Mouse (Mus musculus) midbrain, embryonic 15.5 days (tissue): Measurements from ENCODE around the gene Tbc1d9b. TPM values are rescaled to one million over a fixed set of nuclear protein-coding genes. Genes with fewer than 3 reads are reported as not detected.

Experiments
- ATAC-seq: fragments of 200-750 bp; cut with Nextera tagmentation; replicated peaks from 2 replicates; pipeline ENCODE4 v1.8.0; 2017; ENCODE audit warnings: moderate TSS enrichment
- H3K27ac ChIP-seq: fragments of 300-500 bp; sonication (generic); 2 replicates; pipeline ENCODE4 v1.5.1; 2015; ENCODE audit warnings: mild to moderate bottlenecking, inconsistent platforms
- H3K27me3 ChIP-seq: fragments of 300-500 bp; sonication (generic); replicated peaks from 2 replicates; pipeline ENCODE4 v1.6.1; 2015; ENCODE audit warnings: inconsistent platforms
- H3K36me3 ChIP-seq: fragments of 300-500 bp; sonication (generic); replicated peaks from 2 replicates; pipeline ENCODE4 v1.6.1; 2015; ENCODE audit warnings: inconsistent platforms
- H3K4me1 ChIP-seq: fragments of 300-500 bp; sonication (generic); 2 replicates; pipeline ENCODE4 v1.6.1; 2015; ENCODE audit warnings: inconsistent platforms
- H3K4me2 ChIP-seq: fragments of 300-500 bp; sonication (generic); 2 replicates; pipeline ENCODE4 v1.6.1; 2015; ENCODE audit warnings: inconsistent platforms, mild to moderate bottlenecking, moderate library complexity
- H3K4me3 ChIP-seq: fragments of 300-500 bp; sonication (generic); 2 replicates; pipeline ENCODE4 v1.5.1; 2015; ENCODE audit warnings: mild to moderate bottlenecking, inconsistent platforms
- H3K9ac ChIP-seq: fragments of 300-500 bp; sonication (generic); 2 replicates; pipeline ENCODE4 v1.6.1; 2015; ENCODE audit warnings: mild to moderate bottlenecking, inconsistent platforms
- H3K9me3 ChIP-seq: fragments of 300-500 bp; sonication (generic); 2 replicates; pipeline ENCODE4 v1.6.1; 2016; ENCODE audit warnings: inconsistent platforms
- WGBS: fragments of 180-500 bp; shearing (Covaris S2); methylation state at CpG from one replicate; pipeline ENCODE4 v1.1.7; 2015; ENCODE audit warnings: mixed read lengths; 5-methylcytosine and 5-hydroxymethylcytosine counted together
- polyA plus RNA-seq: library from polyadenylated mRNA; unstranded; fragments of >200 nt; fragmentation: Nextera tagmentation; extraction: Ambion mirVana; gene quantifications from 2 replicates; pipeline ENCODE4 v1.2.1, GENCODE M21; 2015

The Tbc1d9b gene
- polyA plus RNA-seq, 1 experiment from 2014 or later = 43.2 TPM

GRCm38 (mm10) chr11:50145529-50145928, 14.3 kb downstream of the Tbc1d9b start:
- H3K4me1 ChIP-seq = no peaks in the 10 kb centered on the region
- WGBS = 97% methylated on average over 3 of the region's 3 CpGs
- no peak overlapping the region for H3K4me3 ChIP-seq
- no peak overlapping the region for H3K27ac ChIP-seq
- no peak overlapping the region for H3K4me2 ChIP-seq
- H3K27me3 ChIP-seq = no peaks in the 10 kb centered on the region
- H3K9ac ChIP-seq = no peak overlapping the region
- H3K36me3 ChIP-seq = peaks cover 73% of the 10 kb centered on the region
- no peaks in the 10 kb centered on the region for H3K9me3 ChIP-seq
- ATAC-seq = no peak

DNA sequence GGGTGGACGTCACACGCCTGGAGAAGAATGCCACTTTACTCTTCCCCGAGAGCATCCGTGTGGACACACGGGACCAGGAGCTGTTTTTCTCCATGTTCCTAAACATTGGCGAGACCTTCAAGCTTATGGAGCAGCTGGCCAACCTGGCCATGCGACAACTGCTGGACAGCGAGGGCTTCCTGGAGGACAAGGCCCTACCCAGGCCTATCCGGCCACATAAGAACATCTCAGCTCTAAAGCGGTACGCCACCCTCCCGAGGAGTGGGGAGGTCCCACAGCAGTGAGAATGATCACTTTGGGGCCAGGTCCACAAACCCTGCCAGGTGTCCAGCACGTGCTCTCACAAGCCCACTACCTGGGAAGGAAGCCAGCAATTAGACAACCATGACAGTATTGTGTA, 14.9 kb downstream of the Tbc1d9b start:
- ATAC-seq = no peak
- no peaks in the 10 kb centered on the region for H3K27me3 ChIP-seq
- no peak overlapping the region for H3K9ac ChIP-seq
- H3K36me3 ChIP-seq = peaks cover 71% of the 10 kb centered on the region
- H3K4me1 ChIP-seq = no peaks in the 10 kb centered on the region
- no peak overlapping the region for H3K27ac ChIP-seq
- H3K4me2 ChIP-seq = no peak overlapping the region
- H3K9me3 ChIP-seq = no peaks in the 10 kb centered on the region
- 95% methylated on average over 13 of the region's 13 CpGs for WGBS
- H3K4me3 ChIP-seq = no peak overlapping the region

- no peak for ATAC-seq
- Histone ChIP-seq H3K36me3 (peaks cover 78% of the 10 kb centered on the region), H3K4me3 (no peak overlapping the region), H3K4me1 (no peaks in the 10 kb centered on the region), H3K27me3 (no peaks in the 10 kb centered on the region), H3K9me3 (no peaks in the 10 kb centered on the region), H3K4me2 (no peak overlapping the region), H3K27ac (no peak overlapping the region), H3K9ac (no peak overlapping the region)
- WGBS = 84% methylated on average over 9 of the region's 9 CpGs
Measured at GRCm38 (mm10) chr11:50147267-50147957, 16.2 kb downstream of the Tbc1d9b start.

DNA sequence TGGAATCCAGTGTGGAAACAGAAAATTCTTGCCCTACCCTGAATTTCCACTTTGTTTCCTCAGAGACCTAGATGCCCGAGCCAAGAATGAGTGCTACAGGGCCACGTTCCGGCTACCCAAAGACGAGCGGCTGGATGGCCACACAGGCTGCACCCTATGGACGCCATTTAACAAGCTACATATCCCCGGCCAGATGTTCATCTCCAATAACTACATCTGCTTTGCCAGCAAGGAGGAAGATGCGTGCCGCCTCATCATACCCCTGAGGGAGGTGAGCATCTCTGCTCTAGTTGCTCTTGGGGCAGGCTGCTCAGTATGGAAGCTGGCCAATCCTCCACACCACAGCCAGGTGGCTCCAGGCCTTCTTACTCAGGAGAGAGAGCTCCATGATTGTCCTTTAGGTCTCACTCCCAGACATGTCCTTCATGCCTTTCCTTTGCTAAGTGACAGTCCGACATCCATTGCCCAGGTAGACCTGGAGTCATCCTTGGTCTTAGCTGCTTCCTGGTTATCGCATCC, 16.8 kb downstream of the Tbc1d9b start:
- Histone ChIP-seq H3K4me2 (no peak overlapping the region), H3K27me3 (no peaks in the 10 kb centered on the region), H3K9ac (no peak overlapping the region), H3K4me3 (no peak overlapping the region), H3K9me3 (no peaks in the 10 kb centered on the region), H3K27ac (no peak overlapping the region), H3K36me3 (peaks cover 79% of the 10 kb centered on the region), H3K4me1 (no peaks in the 10 kb centered on the region)
- 94% methylated on average over 11 of the region's 11 CpGs for WGBS
- no peak for ATAC-seq

- Histone ChIP-seq H3K27ac (no peak overlapping the region), H3K4me2 (no peak overlapping the region), H3K9ac (no peak overlapping the region), H3K4me3 (no peak overlapping the region), H3K27me3 (no peaks in the 10 kb centered on the region), H3K9me3 (no peaks in the 10 kb centered on the region), H3K36me3 (peaks cover 74% of the 10 kb centered on the region), H3K4me1 (no peaks in the 10 kb centered on the region)
- WGBS = 91% methylated on average over 7 of the region's 7 CpGs
- ATAC-seq = no peak
Measured at GRCm38 (mm10) chr11:50149200-50149599, 18.0 kb downstream of the Tbc1d9b start.

- Histone ChIP-seq H3K27me3 (no peaks in the 10 kb centered on the region), H3K27ac (no peak overlapping the region), H3K4me3 (no peak overlapping the region), H3K4me1 (no peaks in the 10 kb centered on the region), H3K9me3 (no peaks in the 10 kb centered on the region), H3K9ac (no peak overlapping the region), H3K36me3 (peaks cover 77% of the 10 kb centered on the region), H3K4me2 (no peak overlapping the region)
- WGBS = 93% methylated on average over 9 of the region's 9 CpGs
- ATAC-seq = no peak
Measured at GRCm38 (mm10) chr11:50149603-50150150, 18.5 kb downstream of the Tbc1d9b start.

DNA sequence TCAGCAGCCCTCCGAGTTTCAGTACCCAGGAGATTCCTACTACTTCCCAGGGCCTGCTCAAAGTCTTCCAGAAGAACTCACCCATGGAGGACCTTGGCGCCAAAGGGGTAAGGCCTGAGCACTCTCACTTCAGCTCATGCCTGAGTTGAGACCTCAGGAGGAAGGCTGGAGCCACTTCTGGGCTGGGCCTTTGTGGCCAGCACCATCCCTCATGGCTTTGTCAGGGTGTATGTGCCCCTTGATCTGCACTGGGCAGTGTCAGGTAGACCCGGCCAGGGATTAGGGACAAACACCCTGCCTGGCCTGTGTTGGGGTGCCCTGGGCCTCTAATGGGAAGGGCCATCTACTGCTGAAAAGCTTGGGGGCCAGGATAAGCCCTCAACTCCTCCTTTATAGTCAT, 20.2 kb downstream of the Tbc1d9b start:
- no peaks in the 10 kb centered on the region for H3K4me1 ChIP-seq

DNA sequence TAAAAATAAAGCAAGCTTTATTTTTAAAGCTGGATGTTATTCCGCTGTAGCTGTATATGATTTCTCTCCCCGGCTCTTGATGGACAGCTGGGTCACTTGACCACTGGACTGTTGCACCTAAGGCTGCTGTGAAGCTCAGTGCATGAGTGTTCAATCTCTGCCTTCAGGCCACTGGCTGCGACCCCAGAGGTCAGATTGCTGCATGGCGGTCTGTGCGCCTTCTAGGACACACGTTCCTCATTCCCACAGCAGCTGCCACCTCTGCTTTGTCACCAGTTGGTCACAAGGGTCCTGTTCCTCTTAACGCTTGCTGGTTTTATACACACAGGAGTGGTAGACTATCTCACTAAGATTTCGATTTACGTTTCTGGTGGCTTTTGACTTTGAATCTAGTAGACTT, 23.0 kb downstream of the Tbc1d9b start:
- no peak for ATAC-seq
- WGBS = 81% methylated on average over 9 of the region's 9 CpGs
- no peaks in the 10 kb centered on the region for H3K27me3 ChIP-seq

More for the DNA sequence above, 20.2 kb downstream of the Tbc1d9b start:
- Histone ChIP-seq H3K27ac (no peak overlapping the region), H3K9me3 (no peaks in the 10 kb centered on the region), H3K4me3 (no peak overlapping the region), H3K9ac (no peak overlapping the region), H3K36me3 (peaks cover 74% of the 10 kb centered on the region), H3K4me2 (no peak overlapping the region), H3K27me3 (no peaks in the 10 kb centered on the region)
- WGBS = 81% methylated on average over 3 of the region's 3 CpGs
- ATAC-seq = no peak

DNA sequence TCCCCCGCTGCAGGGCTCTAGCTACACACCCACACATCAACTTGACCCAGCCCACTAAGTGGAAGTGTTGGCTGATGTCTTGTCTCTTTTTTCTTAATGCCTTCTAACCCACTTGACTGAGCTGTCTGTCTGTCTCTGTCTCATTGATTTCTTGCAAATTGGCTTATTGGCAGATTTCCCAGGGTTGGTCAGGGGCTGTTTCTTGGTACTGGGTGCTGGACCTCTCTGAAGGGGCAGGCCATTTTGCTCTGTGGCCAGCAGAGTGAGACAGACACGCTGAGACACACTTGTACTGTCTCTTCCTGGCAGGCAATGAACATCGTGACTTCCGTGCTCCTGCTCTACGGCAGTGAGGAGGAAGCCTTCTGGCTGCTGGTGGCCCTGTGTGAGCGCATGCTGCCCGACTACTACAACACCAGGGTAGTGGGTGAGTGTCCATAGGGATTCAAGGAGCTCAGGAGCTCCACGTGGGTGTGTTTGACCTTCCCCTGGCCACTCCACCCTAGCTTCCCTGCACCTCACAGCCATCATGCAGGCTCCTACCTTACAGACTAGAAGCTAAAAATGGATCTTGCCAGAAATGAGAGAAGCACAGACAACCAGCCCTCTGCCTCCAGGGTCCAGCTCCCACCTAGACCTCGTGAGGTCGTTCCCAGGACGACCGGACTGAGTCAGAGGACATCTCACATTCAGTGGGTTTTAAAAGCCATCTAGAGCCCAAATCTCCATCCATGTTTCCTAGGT, 23.8 kb downstream of the Tbc1d9b start:
- H3K36me3 ChIP-seq = peaks cover 71% of the 10 kb centered on the region
- no peak overlapping the region for H3K4me3 ChIP-seq
- no peak overlapping the region for H3K9ac ChIP-seq
- no peak overlapping the region for H3K4me2 ChIP-seq
- H3K4me1 ChIP-seq = no peaks in the 10 kb centered on the region
- ATAC-seq = no peak
- no peaks in the 10 kb centered on the region for H3K27me3 ChIP-seq
- no peaks in the 10 kb centered on the region for H3K9me3 ChIP-seq
- 90% methylated on average over 12 of the region's 12 CpGs for WGBS
- no peak overlapping the region for H3K27ac ChIP-seq

More for the DNA sequence above, 23.0 kb downstream of the Tbc1d9b start:
- Histone ChIP-seq H3K4me3 (no peak overlapping the region), H3K36me3 (peaks cover 78% of the 10 kb centered on the region), H3K9me3 (no peaks in the 10 kb centered on the region), H3K9ac (no peak overlapping the region), H3K4me2 (no peak overlapping the region), H3K4me1 (no peaks in the 10 kb centered on the region), H3K27ac (no peak overlapping the region)

- H3K36me3 ChIP-seq = peaks cover 65% of the 10 kb centered on the region
Measured at GRCm38 (mm10) chr11:50155785-50156184, 24.6 kb downstream of the Tbc1d9b start.

DNA sequence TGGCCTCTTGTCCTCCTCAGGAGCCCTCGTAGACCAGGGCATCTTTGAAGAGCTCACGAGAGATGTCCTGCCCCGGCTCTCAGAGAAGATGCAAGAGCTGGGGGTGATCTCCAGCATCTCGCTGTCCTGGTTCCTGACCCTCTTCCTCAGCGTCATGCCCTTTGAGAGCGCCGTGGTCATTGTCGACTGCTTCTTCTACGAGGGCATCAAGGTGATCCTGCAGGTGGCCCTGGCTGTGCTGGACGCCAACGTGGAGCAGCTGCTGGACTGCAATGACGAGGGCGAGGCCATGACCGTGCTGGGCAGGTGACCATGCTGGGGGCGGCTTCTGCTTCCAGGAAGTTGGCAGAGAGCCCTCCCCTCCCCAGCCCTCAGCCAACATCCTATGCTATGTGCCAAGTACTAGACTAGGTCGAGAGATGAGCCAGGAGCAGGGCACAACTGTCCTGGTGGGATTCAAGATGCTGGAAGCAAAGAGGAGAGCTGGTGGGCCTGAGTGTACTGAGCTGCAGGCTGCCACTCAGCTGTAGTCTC, 25.6 kb downstream of the Tbc1d9b start:
- H3K4me1 ChIP-seq = no peaks in the 10 kb centered on the region
- no peak overlapping the region for H3K4me3 ChIP-seq
- no peak overlapping the region for H3K4me2 ChIP-seq
- H3K9me3 ChIP-seq = no peaks in the 10 kb centered on the region
- WGBS = 96% methylated on average over 16 of the region's 16 CpGs
- no peak overlapping the region for H3K27ac ChIP-seq
- H3K27me3 ChIP-seq = no peaks in the 10 kb centered on the region
- H3K9ac ChIP-seq = no peak overlapping the region
- ATAC-seq = no peak
- peaks cover 56% of the 10 kb centered on the region for H3K36me3 ChIP-seq

More at GRCm38 (mm10) chr11:50155785-50156184, 24.6 kb downstream of the Tbc1d9b start:
- 91% methylated on average over 2 of the region's 2 CpGs for WGBS
- Histone ChIP-seq H3K4me1 (no peaks in the 10 kb centered on the region), H3K4me2 (no peak overlapping the region), H3K9ac (no peak overlapping the region), H3K27ac (no peak overlapping the region), H3K4me3 (no peak overlapping the region), H3K27me3 (no peaks in the 10 kb centered on the region), H3K9me3 (no peaks in the 10 kb centered on the region)
- ATAC-seq = no peak

- Histone ChIP-seq H3K27me3 (no peaks in the 10 kb centered on the region), H3K4me2 (no peak overlapping the region), H3K36me3 (peaks cover 43% of the 10 kb centered on the region), H3K9ac (no peak overlapping the region), H3K4me3 (no peak overlapping the region), H3K9me3 (no peaks in the 10 kb centered on the region), H3K4me1 (no peaks in the 10 kb centered on the region), H3K27ac (no peak overlapping the region)
- no peak for ATAC-seq
- 95% methylated on average over 7 of the region's 7 CpGs for WGBS
Measured at GRCm38 (mm10) chr11:50158346-50158745, 27.1 kb downstream of the Tbc1d9b start.
